In the genomic region with DNA sequence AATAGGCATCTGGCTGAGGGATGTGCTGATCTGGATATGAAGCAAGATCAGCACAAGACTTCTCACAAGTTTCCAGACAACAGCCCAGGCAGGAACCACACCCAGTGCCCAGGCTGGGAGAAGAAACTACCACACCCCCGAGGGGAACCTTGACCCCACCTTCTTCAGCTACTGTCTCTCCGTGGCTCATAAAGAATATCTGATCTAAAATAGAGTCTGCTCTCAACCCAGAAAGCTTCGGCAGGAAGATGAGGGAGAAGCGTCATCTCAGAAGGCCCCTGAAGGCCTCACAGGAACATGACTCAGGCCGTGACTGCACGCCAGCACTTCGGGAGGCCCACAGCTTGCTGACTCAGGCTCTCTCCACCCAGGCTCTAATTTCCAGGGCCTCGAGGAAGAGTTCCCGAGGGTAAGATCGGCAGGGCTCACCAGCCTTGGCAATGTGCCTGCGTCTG, we compare ENCODE assay signal across 8 mouse cellular contexts. TPM values are rescaled to one million over a fixed set of nuclear protein-coding genes. Genes with fewer than 3 reads are reported as not detected.
DNase-seq lines count a peak whose midpoint lies in the region; ATAC-seq and TF ChIP-seq lines count a peak whose summit lies in the region.

No protein-coding gene starts in this region.

- 0 out of 2 replicates have a peak overlapping the region, but pooled peaks have one; percentile 23 for H3K27ac ChIP-seq in hindbrain, embryonic 13.5 days
- H3K27ac ChIP-seq in hindbrain, embryonic 12.5 days, result no peak overlapping the region
- peak overlapping the region; percentile 64 for H3K27ac ChIP-seq in heart, adult 2 months
- H3K27ac ChIP-seq in kidney, embryonic 15.5 days, result peak overlapping the region; percentile 78
- peak overlapping the region; percentile 61 for H3K27ac ChIP-seq in lung, postnatal 0 days (ENCODE audit: low read length)

- TF ChIP-seq EP300 in heart, adult 2 months (IDR thresholded peaks at IDR 0.05; ENCODE audit: insufficient read depth, low read depth, low read length), result 0 out of 2 replicates have a peak, but pooled peaks have one; percentile 10
- peak; percentile 55 for TF ChIP-seq EP300 in lung, postnatal 0 days (IDR thresholded peaks at IDR 0.05)

- TF ChIP-seq CTCF in heart, adult 2 months (IDR thresholded peaks at IDR 0.05), result no peak
- no peak for TF ChIP-seq CTCF in lung, postnatal 0 days (IDR thresholded peaks at IDR 0.05)

- no peaks in the 10 kb centered on the region for H3K9me3 ChIP-seq in hindbrain, embryonic 13.5 days
- no peaks in the 10 kb centered on the region for H3K9me3 ChIP-seq in hindbrain, embryonic 12.5 days (replicated peaks)
- no peaks in the 10 kb centered on the region for H3K9me3 ChIP-seq in kidney, embryonic 15.5 days (replicated peaks)
- H3K9me3 ChIP-seq in lung, postnatal 0 days (ENCODE audit: low read length), result no peaks in the 10 kb centered on the region

- no peaks in the 10 kb centered on the region for H3K36me3 ChIP-seq in hindbrain, embryonic 13.5 days
- no peaks in the 10 kb centered on the region for H3K36me3 ChIP-seq in hindbrain, embryonic 12.5 days
- H3K36me3 ChIP-seq in heart, adult 2 months (ENCODE audit: control insufficient read depth, insufficient read depth, low read length), result no peaks in the 10 kb centered on the region
- H3K36me3 ChIP-seq in kidney, embryonic 15.5 days, result no peaks in the 10 kb centered on the region
- no peaks in the 10 kb centered on the region for H3K36me3 ChIP-seq in lung, postnatal 0 days (ENCODE audit: insufficient read depth, low read length)

- H3K9ac ChIP-seq in hindbrain, embryonic 13.5 days, result no peak overlapping the region
- H3K9ac ChIP-seq in hindbrain, embryonic 12.5 days, result no peak overlapping the region
- no peak overlapping the region for H3K9ac ChIP-seq in heart, adult 2 months (ENCODE audit: low read depth, low read length)
- no peak overlapping the region for H3K9ac ChIP-seq in kidney, embryonic 15.5 days
- no peak overlapping the region for H3K9ac ChIP-seq in lung, postnatal 0 days (replicated peaks; ENCODE audit: low read depth)

- peaks cover 13% of the 10 kb centered on the region; the same call in 1 of the 2 replicates for H3K4me1 ChIP-seq in hindbrain, embryonic 13.5 days (replicated peaks)
- H3K4me1 ChIP-seq in hindbrain, embryonic 12.5 days, result peaks cover 17% of the 10 kb centered on the region
- H3K4me1 ChIP-seq in heart, adult 2 months (ENCODE audit: control insufficient read depth, insufficient read depth, low read length), result peaks cover 31% of the 10 kb centered on the region
- H3K4me1 ChIP-seq in kidney, embryonic 15.5 days, result peaks cover 67% of the 10 kb centered on the region
- H3K4me1 ChIP-seq in lung, postnatal 0 days (ENCODE audit: insufficient read depth, low read depth, low read length), result peaks cover 21% of the 10 kb centered on the region; the same call in 1 of the 2 replicates

- no peaks in the 10 kb centered on the region for H3K27me3 ChIP-seq in hindbrain, embryonic 13.5 days
- no peaks in the 10 kb centered on the region for H3K27me3 ChIP-seq in hindbrain, embryonic 12.5 days
- H3K27me3 ChIP-seq in heart, adult 2 months (ENCODE audit: control insufficient read depth, insufficient read depth, low read length), result no peaks in the 10 kb centered on the region
- H3K27me3 ChIP-seq in kidney, embryonic 15.5 days, result no peaks in the 10 kb centered on the region
- H3K27me3 ChIP-seq in lung, postnatal 0 days (replicated peaks; ENCODE audit: insufficient read depth, low read length), result no peaks in the 10 kb centered on the region

- H3K79me2 ChIP-seq in heart, adult 2 months (replicated peaks; ENCODE audit: control insufficient read depth, insufficient read depth, low read length), result no peaks in the 10 kb centered on the region

- peak; percentile 12 to 54 for DNase-seq in adrenal gland, postnatal 4 days (ENCODE audit: low spot score in 2 of 2)
- peak; percentile 75 to 82 for DNase-seq in heart, adult 2 months
- DNase-seq in lung, postnatal 0 days (ENCODE audit: low spot score), result peak; percentile 85
- peak; percentile 47 for DNase-seq in yolk sac, embryonic 10.5 days (ENCODE audit: low spot score)

- WGBS in hindbrain, embryonic 13.5 days, result 73% methylated on average over 11 of the region's 11 CpGs
- 68% methylated on average over 11 of the region's 11 CpGs for WGBS in hindbrain, embryonic 12.5 days
- 32% methylated on average over 11 of the region's 11 CpGs for WGBS in heart, adult 2 months
- WGBS in kidney, embryonic 15.5 days, result 42% methylated on average over 11 of the region's 11 CpGs
- WGBS in lung, postnatal 0 days, result 15% methylated on average over 11 of the region's 11 CpGs

- no peak overlapping the region for H3K4me3 ChIP-seq in hindbrain, embryonic 13.5 days
- H3K4me3 ChIP-seq in hindbrain, embryonic 12.5 days, result no peak overlapping the region
- H3K4me3 ChIP-seq in heart, adult 2 months, result no peak overlapping the region
- no peak overlapping the region for H3K4me3 ChIP-seq in kidney, embryonic 15.5 days (replicated peaks)
- no peak overlapping the region for H3K4me3 ChIP-seq in lung, postnatal 0 days (ENCODE audit: low read depth, low read length)

- no peak for ATAC-seq in hindbrain, embryonic 13.5 days (ENCODE audit: low FRiP score)
- ATAC-seq in hindbrain, embryonic 12.5 days (ENCODE audit: low FRiP score), result no peak
- 0 out of 2 replicates have a peak, but pooled peaks have one; percentile 22 for ATAC-seq in kidney, embryonic 15.5 days (replicated peaks; ENCODE audit: low FRiP score)
- peak; percentile 69 for ATAC-seq in lung, postnatal 0 days
- ATAC-seq in CD4-positive, CD25-positive, alpha-beta regulatory T cell, adult 4 months, result no peak

- H3K4me2 ChIP-seq in hindbrain, embryonic 13.5 days, result no peak overlapping the region
- no peak overlapping the region for H3K4me2 ChIP-seq in hindbrain, embryonic 12.5 days (replicated peaks)
- H3K4me2 ChIP-seq in kidney, embryonic 15.5 days, result no peak overlapping the region
- H3K4me2 ChIP-seq in lung, postnatal 0 days (replicated peaks; ENCODE audit: low read depth, low read length), result no peak overlapping the region

- intact Hi-C loops in heart, adult 2 months (cut with DNase I), result loop anchor here (5.0 kb wide), 1 partner anchor 41 kb away; no protein-coding TSS in a partner anchor

- TF ChIP-seq POLR2A in heart, adult 2 months (IDR thresholded peaks at IDR 0.05; ENCODE audit: insufficient read depth, low read depth, low read length), result no peak

RNA-seq across cellular contexts. Expression of a gene that starts 44.8 kb away (rescaled TPM):
- polyA plus RNA-seq in hindbrain, embryonic 13.5 days (2015; fragmentation: Nextera tagmentation; extraction: Ambion mirVana), result 53.1 and 62.7 TPM in 2 replicates
- 103 and 109 TPM in 2 replicates for polyA plus RNA-seq in hindbrain, embryonic 12.5 days (2016; fragmentation: Nextera tagmentation; extraction: Ambion mirVana)
- 10 to 100 TPM; 96.8 to 99.4 TPM for total RNA-seq in adrenal gland, postnatal 4 days (2021)
- total RNA-seq in heart, adult 2 months (2021), result 1 to 10 TPM; 9.3 to 9.8 TPM
- 12.9 and 13.1 TPM in 2 replicates for polyA plus RNA-seq in heart, adult 2 months (2012; rRNA removed)
- 195 and 206 TPM in 2 replicates for polyA plus RNA-seq in kidney, embryonic 15.5 days (2015; fragmentation: Nextera tagmentation; extraction: Ambion mirVana)
- polyA plus RNA-seq in lung, postnatal 0 days (2015; fragmentation: Nextera tagmentation; extraction: Ambion mirVana), result 30.0 and 33.2 TPM in 2 replicates
- polyA plus RNA-seq in CD4-positive, CD25-positive, alpha-beta regulatory T cell, adult 4 months (2017; shearing (Covaris generic)), result under 1 TPM in 1 of 2 experiments, not detected in 1; 0.16 TPM

RNA-seq across cellular contexts. Expression of a gene that starts 47.9 kb away (rescaled TPM):
- 57.3 and 63.4 TPM in 2 replicates for polyA plus RNA-seq in hindbrain, embryonic 13.5 days (2015; fragmentation: Nextera tagmentation; extraction: Ambion mirVana)
- polyA plus RNA-seq in hindbrain, embryonic 12.5 days (2016; fragmentation: Nextera tagmentation; extraction: Ambion mirVana), result 81.8 and 92.5 TPM in 2 replicates
- total RNA-seq in adrenal gland, postnatal 4 days (2021), result 10 to 100 TPM; 75.4 to 78.5 TPM
- 10 to 100 TPM; 39.6 to 44.0 TPM for total RNA-seq in heart, adult 2 months (2021)
- 55.5 and 58.5 TPM in 2 replicates for polyA plus RNA-seq in heart, adult 2 months (2012; rRNA removed)
- polyA plus RNA-seq in kidney, embryonic 15.5 days (2015; fragmentation: Nextera tagmentation; extraction: Ambion mirVana), result 118 and 134 TPM in 2 replicates
- 84.2 and 84.4 TPM in 2 replicates for polyA plus RNA-seq in lung, postnatal 0 days (2015; fragmentation: Nextera tagmentation; extraction: Ambion mirVana)
- polyA plus RNA-seq in CD4-positive, CD25-positive, alpha-beta regulatory T cell, adult 4 months (2017; shearing (Covaris generic)), result 10 to 100 TPM; 20.2 to 25.8 TPM

Comparison
In these comparisons a context has a peak if more than half of its experiments do, and no peak if none do; other contexts are left out.
1. ATAC-seq: peak in kidney, embryonic 15.5 days (single experiment) and lung, postnatal 0 days (single experiment); none in hindbrain, embryonic 13.5 days (single experiment), hindbrain, embryonic 12.5 days (single experiment) and CD4-positive, CD25-positive, alpha-beta regulatory T cell, adult 4 months (single experiment).
2. DNase-seq: peak in every context shown above with its lines; median percentile 85 in lung, postnatal 0 days; 78 in heart, adult 2 months; 47 in yolk sac, embryonic 10.5 days; 33 in adrenal gland, postnatal 4 days.
3. RNA of a gene that starts 44.8 kb away (polyA plus RNA-seq): 195 to 206 TPM in kidney, embryonic 15.5 days, 103 to 109 TPM in hindbrain, embryonic 12.5 days, 53.1 to 62.7 TPM in hindbrain, embryonic 13.5 days, 30.0 to 33.2 TPM in lung, postnatal 0 days and 12.9 to 13.1 TPM in heart, adult 2 months; 0.16 TPM in CD4-positive, CD25-positive, alpha-beta regulatory T cell, adult 4 months; every median in the first group is over 10 times any median in the second.